Mouse (Mus musculus) heart, postnatal 0 days (tissue): ENCODE measurements around the gene Pik3ap1. TPM values are rescaled to one million over a fixed set of nuclear protein-coding genes. Genes with fewer than 3 reads are reported as not detected.

ENCODE experiments used
- ATAC-seq: fragments of 200-750 bp; cut with Nextera tagmentation; 2 replicates; pipeline ENCODE4 v1.8.0; 2017; ENCODE audit warnings: low read depth, moderate number of reproducible peaks, moderate library complexity; ENCODE audit not compliant: insufficient read depth
- DNase-seq: peaks from one replicate; pipeline ENCODE4 v3.0.0-alpha.2; 2016; ENCODE audit warnings: low spot score
- H3K27ac ChIP-seq: fragments of 300-500 bp; sonication (generic); 2 replicates; pipeline ENCODE4 v1.5.1; 2014; ENCODE audit warnings: low read depth, mild to moderate bottlenecking
- H3K27me3 ChIP-seq: fragments of 300-500 bp; sonication (generic); 2 replicates; pipeline ENCODE4 v1.6.1; 2014; ENCODE audit warnings: low read length, mixed read lengths; ENCODE audit not compliant: control insufficient read depth, insufficient read depth
- H3K36me3 ChIP-seq: fragments of 300-500 bp; sonication (generic); replicated peaks from 2 replicates; pipeline ENCODE4 v1.6.1; 2014; ENCODE audit warnings: low read length, mixed read lengths; ENCODE audit not compliant: control insufficient read depth, insufficient read depth
- H3K4me1 ChIP-seq: fragments of 300-500 bp; sonication (generic); 2 replicates; pipeline ENCODE4 v1.6.1; 2014; ENCODE audit warnings: antibody characterized with exemption; ENCODE audit not compliant: control insufficient read depth, insufficient read depth
- H3K4me2 ChIP-seq: fragments of 300-500 bp; sonication (generic); 2 replicates; pipeline ENCODE4 v1.6.1; 2014; ENCODE audit warnings: low read depth, mild to moderate bottlenecking, low read length, moderate library complexity
- H3K4me3 ChIP-seq: fragments of 300-500 bp; sonication (generic); 2 replicates; pipeline ENCODE4 v1.5.1; 2014; ENCODE audit warnings: low read depth, low read length
- H3K9ac ChIP-seq: fragments of 300-500 bp; sonication (generic); replicated peaks from 2 replicates; pipeline ENCODE4 v1.6.1; 2014; ENCODE audit warnings: low read depth, low read length, mixed read lengths
- H3K9me3 ChIP-seq: fragments of 300-500 bp; sonication (generic); replicated peaks from 2 replicates; pipeline ENCODE4 v1.6.1; 2016; ENCODE audit warnings: low read length; ENCODE audit not compliant: control insufficient read depth
- CTCF ChIP-seq: IDR thresholded peaks from 2 replicates; pipeline ENCODE4 v1.5.1; 2016; ENCODE audit warnings: antibody characterized with exemption, control low read depth, low read depth
- EP300 ChIP-seq: IDR thresholded peaks from 2 replicates; pipeline ENCODE4 v1.6.1; 2016; ENCODE audit warnings: antibody characterized with exemption, low read depth
- WGBS: fragments of 180-500 bp; shearing (Covaris S2); extraction: QIAGEN DNeasy Blood & Tissue Kit; methylation state at CpG from one replicate; pipeline ENCODE4 v1.1.7; 2014; 5-methylcytosine and 5-hydroxymethylcytosine counted together
- polyA plus RNA-seq: library from polyadenylated mRNA; unstranded; fragments of >200 nt; fragmentation: Nextera tagmentation; extraction: Ambion mirVana; gene quantifications from 2 replicates; pipeline ENCODE4 v1.2.1, GENCODE M21; 2015
- total RNA-seq: library from RNA; depleted of rRNA; stranded (reverse); fragments of >200 nt; gene quantifications from 2 replicates; pipeline ENCODE4 v1.2.3, GENCODE M21; 2014; ENCODE audit warnings: low replicate concordance

Pik3ap1 gene
- total and polyA plus RNA-seq, 2 experiments from 2014 or later: 0.93 to 1.5 TPM

DNA sequence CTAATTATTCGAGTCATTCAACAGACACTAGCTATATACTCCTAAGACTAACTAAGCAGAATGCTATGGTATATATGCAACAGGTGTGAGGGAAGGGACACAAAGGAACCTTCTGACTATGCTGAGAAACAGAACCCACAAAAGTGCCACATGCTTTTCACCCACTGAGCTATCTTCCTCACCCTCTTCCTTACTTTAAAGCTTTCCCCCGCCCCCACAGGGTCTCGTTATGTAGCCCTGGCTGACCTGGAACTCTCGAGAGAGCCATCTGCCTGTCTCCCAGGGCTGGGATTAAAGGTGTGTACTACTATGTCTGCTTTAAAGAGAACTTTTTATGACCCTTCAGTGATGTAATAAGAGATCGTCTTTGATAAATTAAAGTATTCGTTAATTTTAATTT is 125.6 kb downstream of the Pik3ap1 start:
- no peak for DNase-seq
- no peaks in the 10 kb centered on the region for H3K9me3 ChIP-seq
- H3K27ac ChIP-seq: no peak overlapping the region
- H3K9ac ChIP-seq: no peak overlapping the region
- 0 out of 2 replicates have a peak, but pooled peaks cover 5% of the 10 kb centered on the region for H3K36me3 ChIP-seq
- no peak for TF ChIP-seq EP300
- no peak for TF ChIP-seq CTCF
- peaks cover 6% of the 10 kb centered on the region for H3K4me1 ChIP-seq
- H3K27me3 ChIP-seq: no peaks in the 10 kb centered on the region
- H3K4me2 ChIP-seq: no peak overlapping the region
- ATAC-seq: no peak
- 77% methylated on average over 6 of the region's 6 CpGs for WGBS
- no peak overlapping the region for H3K4me3 ChIP-seq

DNA sequence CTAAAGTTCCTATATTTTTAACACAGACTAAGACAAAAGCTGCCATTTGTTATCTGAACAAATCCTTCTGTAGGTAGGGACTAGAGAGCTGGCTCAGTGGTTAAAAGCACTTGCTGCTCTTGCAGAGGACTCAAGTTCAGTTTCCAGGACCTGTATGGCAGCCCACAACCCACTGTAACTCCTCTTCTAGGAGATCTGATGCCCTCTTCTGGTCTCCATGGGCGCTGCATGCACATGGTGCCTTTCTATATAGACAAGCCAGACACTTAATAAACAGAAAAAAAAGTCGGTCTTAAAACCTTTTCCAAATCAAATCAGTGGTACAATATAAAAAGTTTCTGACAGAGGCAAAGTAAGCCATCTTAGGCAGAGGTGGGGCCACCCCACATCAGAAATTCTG is 126.2 kb downstream of the Pik3ap1 start:
- 47% methylated on average over 2 of the region's 2 CpGs for WGBS
- DNase-seq: no peak

DNA sequence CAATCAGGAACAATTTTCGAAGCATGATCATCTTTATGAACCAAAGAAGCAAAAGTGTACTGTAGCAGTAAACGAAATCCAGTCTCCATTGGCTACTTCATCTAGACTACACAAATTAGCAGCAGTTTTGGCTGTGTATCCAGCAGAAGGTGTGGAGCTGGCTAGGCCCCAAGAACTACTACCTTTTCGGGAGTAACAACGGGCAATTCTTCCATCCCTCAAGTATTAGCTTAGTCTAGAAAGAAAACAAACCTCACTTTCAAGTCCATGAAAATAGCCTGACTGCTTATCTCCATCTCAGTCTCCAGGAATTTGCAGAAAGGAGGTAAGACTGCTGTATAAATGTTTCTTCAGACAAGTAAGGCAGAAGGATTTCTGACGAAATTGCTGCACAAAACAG is 130.3 kb downstream of the Pik3ap1 start:
- no peak for ATAC-seq

More for the DNA sequence above, 126.2 kb downstream of the Pik3ap1 start:
- no peak overlapping the region for H3K4me3 ChIP-seq
- no peak overlapping the region for H3K27ac ChIP-seq
- peaks cover 6% of the 10 kb centered on the region; the same call in 1 of the 2 replicates for H3K4me1 ChIP-seq
- 0 out of 2 replicates have a peak, but pooled peaks cover 5% of the 10 kb centered on the region for H3K36me3 ChIP-seq
- TF ChIP-seq CTCF (peak; percentile 43), EP300 (no peak)
- no peak overlapping the region for H3K9ac ChIP-seq
- ATAC-seq: no peak
- H3K27me3 ChIP-seq: no peaks in the 10 kb centered on the region
- no peaks in the 10 kb centered on the region for H3K9me3 ChIP-seq
- no peak overlapping the region for H3K4me2 ChIP-seq

DNA sequence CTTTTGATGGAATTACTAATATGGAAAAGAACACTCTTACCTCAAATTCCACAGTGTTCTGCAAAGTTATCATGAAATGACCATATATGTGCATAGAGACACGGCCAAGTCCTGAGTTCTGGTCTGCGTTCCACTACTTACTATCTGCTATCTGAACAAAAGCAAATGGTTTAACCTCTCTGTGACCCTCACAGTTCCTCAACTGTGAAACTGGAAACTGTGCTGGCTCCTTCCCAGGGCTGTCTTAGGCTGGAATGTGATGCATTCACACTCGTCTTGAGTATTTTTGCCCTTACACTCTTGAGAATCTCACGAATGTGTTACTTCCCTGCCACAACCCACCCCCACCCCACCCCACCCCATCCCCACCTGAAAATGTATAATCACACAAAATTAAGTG is 135.9 kb downstream of the Pik3ap1 start:
- no peaks in the 10 kb centered on the region for H3K9me3 ChIP-seq
- ATAC-seq (peak; percentile 51), DNase-seq (peak; percentile 26)
- H3K36me3 ChIP-seq: peaks cover 28% of the 10 kb centered on the region
- H3K4me1 ChIP-seq: peaks cover 9% of the 10 kb centered on the region
- WGBS: 11% methylated on average over 4 of the region's 4 CpGs
- TF ChIP-seq EP300 (no peak), CTCF (no peak)
- no peak overlapping the region for H3K4me3 ChIP-seq
- no peak overlapping the region for H3K9ac ChIP-seq
- no peaks in the 10 kb centered on the region for H3K27me3 ChIP-seq
- peak overlapping the region; percentile 15; the same call in 1 of the 2 replicates for H3K27ac ChIP-seq
- no peak overlapping the region for H3K4me2 ChIP-seq

More for the DNA sequence above, 130.3 kb downstream of the Pik3ap1 start:
- WGBS: 72% methylated on average over 5 of the region's 5 CpGs
- H3K4me3 ChIP-seq: no peak overlapping the region
- H3K9me3 ChIP-seq: no peaks in the 10 kb centered on the region
- TF ChIP-seq EP300: no peak
- no peak for TF ChIP-seq CTCF
- H3K4me1 ChIP-seq: peaks cover 2% of the 10 kb centered on the region; the same call in 1 of the 2 replicates
- H3K36me3 ChIP-seq: peaks cover 8% of the 10 kb centered on the region; the same call in 1 of the 2 replicates
- no peak overlapping the region for H3K27ac ChIP-seq
- no peak overlapping the region for H3K4me2 ChIP-seq
- no peak for DNase-seq
- H3K9ac ChIP-seq: no peak overlapping the region
- no peaks in the 10 kb centered on the region for H3K27me3 ChIP-seq

DNA sequence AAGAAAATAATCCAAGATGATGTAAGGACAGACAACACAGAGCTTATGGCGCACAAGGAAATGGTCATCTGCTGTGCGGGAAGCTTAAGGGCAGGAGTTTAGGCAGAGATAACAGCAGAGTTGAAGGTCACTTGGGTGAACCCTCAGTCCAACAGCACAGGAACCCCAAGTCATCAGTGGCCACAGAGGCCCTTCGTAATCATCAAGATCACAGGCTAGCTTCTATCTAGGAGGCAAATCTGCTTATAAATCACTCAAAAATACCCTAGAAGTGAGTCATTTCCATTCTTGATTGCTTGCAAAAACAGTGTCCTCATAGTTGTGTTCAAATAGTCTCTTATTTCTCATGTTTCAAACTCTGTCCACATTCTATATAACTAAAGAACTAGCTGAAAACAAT is 136.6 kb downstream of the Pik3ap1 start:
- Histone ChIP-seq H3K27me3 (no peaks in the 10 kb centered on the region), H3K4me2 (no peak overlapping the region), H3K9me3 (no peaks in the 10 kb centered on the region), H3K9ac (no peak overlapping the region), H3K36me3 (peaks cover 26% of the 10 kb centered on the region), H3K4me3 (no peak overlapping the region), H3K4me1 (peaks cover 9% of the 10 kb centered on the region), H3K27ac (no peak overlapping the region)
- ATAC-seq (no peak), DNase-seq (no peak)
- TF ChIP-seq CTCF (no peak), EP300 (no peak)
- 70% methylated on average over 3 of the region's 3 CpGs for WGBS

DNA sequence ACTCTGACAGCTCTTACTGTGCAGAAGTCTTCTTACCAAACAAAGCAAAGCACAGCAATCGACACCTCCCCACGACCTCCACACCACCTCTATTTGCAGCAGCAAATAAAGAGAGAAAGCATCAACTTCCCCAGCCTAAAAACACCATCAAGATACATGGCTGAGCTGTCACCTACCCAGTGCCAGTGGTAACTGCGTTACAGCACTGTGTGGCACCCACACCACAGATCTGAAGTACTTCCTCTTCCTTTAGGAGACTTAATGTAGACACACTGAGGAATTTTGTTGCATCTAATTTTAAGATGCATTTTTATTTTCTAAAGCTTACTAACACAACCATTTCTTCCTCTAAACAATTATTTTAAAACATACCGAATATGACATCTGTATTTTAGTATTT is 138.6 kb downstream of the Pik3ap1 start:
- peaks cover 44% of the 10 kb centered on the region for H3K36me3 ChIP-seq

More for the DNA sequence above, 138.6 kb downstream of the Pik3ap1 start:
- Histone ChIP-seq H3K4me3 (no peak overlapping the region), H3K9ac (no peak overlapping the region), H3K4me2 (no peak overlapping the region), H3K9me3 (no peaks in the 10 kb centered on the region), H3K27me3 (no peaks in the 10 kb centered on the region), H3K27ac (no peak overlapping the region), H3K4me1 (peaks cover 9% of the 10 kb centered on the region)
- no peak for TF ChIP-seq CTCF
- no peak for TF ChIP-seq EP300
- ATAC-seq (no peak), DNase-seq (no peak)
- 58% methylated on average over 4 of the region's 4 CpGs for WGBS
